Mouse (Mus musculus): Measurements from ENCODE around the gene Ccl11.
A peak's percentile ranks its signal among the peaks of the same experiment; 100 is the strongest.

Gene Ccl11

DNA sequence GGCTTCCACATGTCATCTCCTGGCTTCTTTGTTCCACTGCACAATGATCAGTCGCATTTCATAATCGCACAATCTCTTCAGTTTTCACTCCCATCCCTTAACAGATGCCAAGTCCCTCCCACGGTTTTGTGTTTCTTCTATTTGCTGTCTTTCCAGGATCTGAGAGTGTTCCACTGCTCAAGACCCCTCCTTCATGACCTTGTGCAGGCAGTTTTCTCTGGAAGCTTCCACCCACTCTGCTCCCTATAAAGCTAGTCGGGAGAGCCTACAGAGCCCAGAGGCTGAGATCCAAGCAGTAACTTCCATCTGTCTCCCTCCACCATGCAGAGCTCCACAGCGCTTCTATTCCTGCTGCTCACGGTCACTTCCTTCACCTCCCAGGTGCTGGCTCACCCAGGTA lies at the start of gene Ccl11:
TSS of gene Ccl11 (plus strand) at position 178 of the 400 bp plus-strand sequence.
- DNase-seq = peak; percentile 31

DNA sequence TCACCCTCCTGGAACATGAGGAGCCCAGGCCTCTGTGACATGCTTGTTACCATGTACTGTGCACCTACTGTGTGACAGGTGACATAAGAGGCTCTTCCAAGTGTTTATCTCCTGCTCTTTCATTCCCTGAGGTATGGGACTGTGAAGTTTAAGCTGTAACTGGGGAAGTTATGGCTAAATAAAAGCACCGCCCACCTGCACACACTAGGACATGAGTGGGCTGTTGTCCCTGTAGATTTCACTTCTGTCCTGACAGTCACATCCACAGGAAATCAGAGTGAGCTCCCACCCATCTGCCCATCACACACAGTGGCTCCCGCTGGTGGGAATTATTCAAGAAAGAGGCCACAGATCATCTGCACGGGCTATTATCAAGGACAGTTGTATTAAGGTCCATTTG lies 47.5 kb upstream of the Ccl11 start:
- DNase-seq = no peak

DNA sequence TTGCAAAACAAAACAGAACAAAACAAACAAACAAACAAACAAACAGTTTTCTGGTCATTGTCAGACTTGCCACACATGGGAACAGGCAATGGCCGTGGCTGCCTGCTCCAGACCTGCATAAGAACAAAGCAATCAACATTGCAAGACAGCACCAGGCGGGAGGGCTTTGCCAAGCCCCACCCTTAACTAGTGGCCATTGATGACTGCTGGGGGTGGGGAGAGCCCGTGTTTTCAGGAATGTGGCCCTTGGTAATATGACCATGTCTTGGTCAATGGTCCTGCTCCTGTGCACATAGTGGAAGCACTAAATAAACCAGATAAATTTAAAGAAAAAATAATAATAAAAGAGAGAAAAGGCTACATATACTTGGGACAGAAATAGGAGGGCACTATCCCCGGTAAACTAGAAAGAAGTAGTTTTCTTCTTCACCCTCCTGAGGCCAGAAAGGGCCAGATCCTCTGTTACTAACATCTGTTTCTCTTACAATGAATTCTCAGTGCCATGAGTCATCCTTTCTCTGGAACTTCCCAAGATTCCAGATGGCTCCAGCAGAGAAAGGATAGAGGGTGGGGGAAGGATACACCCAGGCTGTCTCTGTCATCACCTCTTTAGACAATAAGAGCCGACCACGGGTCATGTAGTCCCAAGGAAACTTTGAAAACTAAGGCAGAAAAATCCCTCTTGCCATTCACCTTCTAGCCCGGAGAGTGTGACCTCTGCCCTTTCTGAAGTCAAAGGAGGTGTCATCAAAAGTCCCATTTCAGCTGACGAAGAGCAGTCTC lies 46.0 kb upstream of the Ccl11 start:
- no peak for DNase-seq

GRCm38 (mm10) chr11:82013756-82014155 lies 43.9 kb upstream of the Ccl11 start:
- DNase-seq = no peak

DNA sequence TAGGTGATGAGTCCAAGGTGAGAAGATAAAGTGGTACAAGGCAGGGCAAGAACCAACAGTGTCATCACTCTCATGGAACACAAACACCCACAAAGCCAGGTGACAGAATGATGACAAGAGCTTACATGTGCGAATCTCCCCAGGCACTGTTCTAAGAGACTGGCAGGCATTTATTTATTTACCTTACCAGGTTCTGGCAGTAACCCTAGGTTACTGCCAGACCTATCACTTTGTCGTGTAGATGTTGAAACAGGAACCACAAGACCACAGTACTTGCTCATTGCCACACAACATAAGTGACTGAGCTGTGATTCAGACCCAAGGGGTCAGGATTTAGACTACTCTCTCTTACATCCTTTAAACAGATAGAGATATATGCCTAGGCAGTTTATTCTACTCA lies 42.6 kb upstream of the Ccl11 start:
- no peak for DNase-seq

DNA sequence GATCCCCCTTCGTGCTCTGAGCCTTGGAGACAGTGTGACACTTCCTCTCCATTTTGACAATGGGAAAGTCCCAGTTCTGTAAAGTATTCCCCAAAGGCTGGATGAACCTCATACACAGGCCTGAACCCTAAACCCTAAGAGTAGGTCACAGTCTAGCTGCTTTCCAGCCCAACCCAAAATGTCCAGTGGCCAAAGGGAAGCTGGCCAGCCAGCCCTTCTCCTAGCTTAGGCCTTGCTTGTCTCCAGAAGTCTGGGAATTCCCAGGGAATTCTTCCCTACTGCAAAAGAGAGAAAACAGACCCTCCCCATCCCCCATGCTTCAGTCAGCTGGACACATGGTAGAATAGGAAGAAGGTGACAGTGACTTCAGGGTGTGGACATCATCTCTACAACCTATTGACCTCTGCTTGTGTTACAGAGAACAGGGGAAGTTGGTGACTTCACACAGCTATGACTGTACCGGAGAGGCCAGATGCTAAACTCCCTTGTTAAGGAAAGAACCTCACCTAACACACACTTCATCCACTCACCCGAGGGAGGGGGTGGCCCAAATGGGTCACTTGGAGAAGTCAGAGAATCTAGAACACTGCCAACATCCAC lies 41.3 kb upstream of the Ccl11 start:
- DNase-seq = no peak

- no peak for DNase-seq
Measured at GRCm38 (mm10) chr11:82019389-82019788, 38.2 kb upstream of the Ccl11 start.

DNA sequence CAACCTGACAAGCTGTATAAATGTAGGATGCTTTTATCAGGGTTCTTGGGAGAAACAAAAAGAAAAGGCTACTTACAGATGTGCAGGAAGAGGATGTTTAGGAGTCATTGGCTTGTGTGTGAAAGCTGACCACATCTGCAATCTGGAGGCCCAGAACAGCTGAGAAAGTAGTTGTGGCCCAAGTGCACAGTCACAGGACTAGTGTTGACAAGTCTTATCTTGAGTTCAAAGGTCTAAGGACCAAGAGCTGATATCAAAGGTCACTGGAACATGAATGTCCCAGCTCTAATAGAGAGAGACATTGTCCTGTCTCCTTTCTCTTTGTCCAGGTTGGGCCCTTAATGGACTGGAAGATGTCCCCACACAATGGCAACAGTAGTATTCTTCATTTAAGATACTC lies 37.8 kb upstream of the Ccl11 start:
- no peak for DNase-seq

GRCm38 (mm10) chr11:82021406-82021805 lies 36.2 kb upstream of the Ccl11 start:
- DNase-seq = no peak

- DNase-seq = no peak
Measured at GRCm38 (mm10) chr11:82022504-82023056, 35.0 kb upstream of the Ccl11 start.

DNA sequence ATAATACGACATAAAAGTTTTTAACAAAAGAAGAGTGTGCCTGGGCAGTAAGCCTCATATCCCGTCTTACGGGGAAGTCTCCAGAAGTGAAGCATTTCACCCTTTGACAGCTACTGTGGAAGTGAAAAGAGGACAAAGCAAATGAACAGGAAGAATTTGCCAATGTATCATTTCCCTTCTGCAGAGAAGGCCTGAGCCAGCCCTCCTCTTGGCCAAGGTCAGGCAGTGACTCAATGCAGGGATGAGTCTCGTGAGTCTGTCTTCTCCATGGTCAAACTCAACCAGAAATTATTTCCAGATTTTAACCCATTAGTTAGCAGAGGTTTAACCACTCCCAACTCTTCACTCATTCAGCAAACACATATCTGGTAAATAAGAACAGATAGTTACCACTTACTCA lies 33.9 kb upstream of the Ccl11 start:
- no peak for DNase-seq

- DNase-seq = no peak
Measured at GRCm38 (mm10) chr11:82030171-82030570, 27.5 kb upstream of the Ccl11 start.

DNA sequence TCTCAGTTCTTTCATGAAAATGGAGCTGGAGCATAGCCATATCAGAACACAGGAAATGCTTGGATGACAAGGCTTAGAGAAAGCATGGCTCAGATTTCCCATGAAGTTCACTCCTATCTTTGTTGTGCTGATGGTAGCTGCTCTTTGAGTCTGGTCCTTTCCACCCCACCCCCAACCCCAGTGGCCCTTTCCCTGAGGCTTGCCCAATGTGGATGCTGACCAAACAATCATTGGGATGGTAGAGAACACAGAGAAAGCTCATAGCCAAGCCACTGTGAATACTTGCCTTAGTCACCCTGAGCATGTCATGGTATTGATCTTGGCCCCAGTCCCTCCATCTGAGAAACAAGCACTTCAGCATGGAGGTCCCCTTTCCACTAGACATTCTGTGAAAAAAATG lies 25.5 kb upstream of the Ccl11 start:
- no peak for DNase-seq

DNA sequence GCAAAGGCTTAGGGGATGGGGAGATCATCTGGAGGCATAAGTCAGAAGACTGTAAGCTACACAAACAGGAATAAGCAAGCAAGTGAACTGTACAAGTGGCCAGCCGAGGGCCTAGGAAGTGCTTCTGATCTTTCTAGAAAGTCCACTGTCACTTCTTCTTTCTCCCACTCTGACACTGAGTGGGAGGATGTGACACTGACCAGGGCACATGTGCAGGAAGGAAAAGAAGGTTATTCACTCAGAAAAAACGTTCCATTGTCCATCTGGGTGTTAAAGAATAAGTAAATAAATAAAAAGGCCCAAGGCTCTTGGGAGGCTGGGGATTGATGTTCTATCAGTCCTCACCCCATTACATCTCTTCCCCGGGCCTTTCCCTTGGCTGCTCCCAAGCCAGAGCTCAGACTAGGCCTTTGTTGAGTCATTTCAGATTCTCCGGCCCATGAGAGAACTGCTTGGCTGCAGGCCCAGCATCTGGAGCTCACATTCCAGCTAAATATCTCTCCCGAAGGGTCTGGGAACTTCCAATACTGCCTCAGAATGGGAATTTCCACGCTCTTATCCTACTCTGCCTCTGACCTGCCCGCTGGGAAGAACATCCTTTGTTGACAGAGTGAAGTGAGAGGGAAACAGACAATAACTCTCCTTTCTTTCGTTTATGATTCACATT lies 24.8 kb upstream of the Ccl11 start:
- DNase-seq = no peak

DNA sequence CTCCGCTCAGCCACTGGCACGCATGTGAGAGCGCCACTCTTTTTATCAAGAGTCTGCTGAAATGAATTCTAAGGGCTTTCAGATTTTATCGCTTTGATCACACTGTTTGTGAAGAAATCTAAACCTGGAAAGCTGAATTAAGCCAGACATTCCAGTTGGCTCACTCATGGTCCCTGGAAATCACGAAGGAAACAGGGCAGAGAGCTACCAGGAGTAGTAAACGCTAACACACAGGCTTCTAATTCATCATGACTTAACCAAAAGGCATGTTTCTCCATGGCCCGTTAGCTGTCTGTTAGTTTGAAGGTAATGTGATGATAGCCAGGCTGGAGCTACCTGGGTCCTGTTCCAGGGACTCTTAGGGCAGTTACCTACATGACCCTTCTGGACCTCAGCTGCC lies 23.2 kb upstream of the Ccl11 start:
- no peak for DNase-seq

- peak; percentile 88 for DNase-seq
Measured at GRCm38 (mm10) chr11:82035356-82035755, 22.3 kb upstream of the Ccl11 start, which contains the start of gene Ccl2. Ccl2 (plus strand) TSS chr11:82035571.

DNA sequence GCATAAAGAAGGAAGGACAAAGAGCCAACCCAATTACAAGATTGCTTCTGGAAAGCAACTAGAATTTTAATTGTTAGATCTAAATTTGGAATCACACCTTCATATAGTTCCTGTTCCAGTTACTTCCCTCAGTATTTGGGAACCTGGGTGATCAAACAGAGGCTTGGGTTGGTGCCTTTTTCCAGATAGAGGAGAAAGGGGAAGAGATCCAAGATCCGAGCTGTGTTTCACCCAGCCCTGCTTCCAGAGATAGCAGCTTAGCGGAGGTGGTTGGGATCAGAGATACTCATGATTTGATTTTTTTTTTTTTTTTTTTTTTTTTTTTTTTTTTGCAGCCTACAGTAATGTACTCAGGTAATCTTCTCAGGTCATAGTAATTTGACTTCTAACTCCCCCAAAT lies 21.8 kb upstream of the Ccl11 start:
- no peak for DNase-seq

DNA sequence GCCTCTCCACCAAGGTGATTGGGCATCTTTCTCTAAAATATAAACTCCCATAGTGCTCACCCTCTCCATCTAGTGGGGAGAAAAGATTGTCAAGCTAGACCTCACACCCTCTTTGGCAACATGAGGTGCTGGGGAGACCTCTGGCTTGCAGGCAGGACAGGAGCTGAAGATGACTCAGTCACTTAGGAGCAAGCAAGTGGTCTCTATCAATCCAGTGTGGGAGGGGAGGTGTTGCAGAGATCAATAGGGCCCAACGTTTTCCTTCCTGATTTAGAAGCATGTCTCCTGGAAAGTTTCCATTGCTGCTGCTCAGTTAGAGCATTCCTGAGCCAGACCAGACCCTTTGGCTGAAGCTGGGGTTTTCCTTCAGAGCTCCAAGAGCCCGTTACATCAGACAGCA lies 19.1 kb upstream of the Ccl11 start, which contains the start of gene Gm17268:
TSS of gene Gm17268 (minus strand) at position 28 of the 400 bp plus-strand sequence.
- DNase-seq = no peak

GRCm38 (mm10) chr11:82039132-82039660 lies 18.4 kb upstream of the Ccl11 start:
- DNase-seq = no peak

DNA sequence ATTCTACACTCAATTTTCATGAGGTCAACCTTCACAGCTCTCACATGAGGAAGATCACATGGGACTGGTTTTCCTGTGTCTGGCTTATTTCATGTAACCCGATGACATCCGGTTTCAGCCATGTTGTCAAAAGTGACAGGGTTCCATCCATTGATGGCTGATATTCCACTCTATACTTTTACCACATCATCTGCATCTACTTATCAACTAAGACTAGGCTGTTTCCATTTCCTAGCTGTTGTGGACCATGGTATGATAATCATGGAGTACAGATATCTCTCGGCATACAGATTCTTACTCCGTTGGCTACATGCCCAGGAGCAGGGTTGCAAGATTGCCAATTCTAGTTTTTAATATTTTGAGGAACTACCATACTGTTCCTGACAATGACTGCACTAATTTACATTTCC lies 15.9 kb upstream of the Ccl11 start:
- DNase-seq = no peak

- DNase-seq = no peak
Measured at GRCm38 (mm10) chr11:82045471-82045870, 12.2 kb upstream of the Ccl11 start, which contains the start of gene Ccl7. Ccl7 (plus strand) TSS chr11:82045712.

DNA sequence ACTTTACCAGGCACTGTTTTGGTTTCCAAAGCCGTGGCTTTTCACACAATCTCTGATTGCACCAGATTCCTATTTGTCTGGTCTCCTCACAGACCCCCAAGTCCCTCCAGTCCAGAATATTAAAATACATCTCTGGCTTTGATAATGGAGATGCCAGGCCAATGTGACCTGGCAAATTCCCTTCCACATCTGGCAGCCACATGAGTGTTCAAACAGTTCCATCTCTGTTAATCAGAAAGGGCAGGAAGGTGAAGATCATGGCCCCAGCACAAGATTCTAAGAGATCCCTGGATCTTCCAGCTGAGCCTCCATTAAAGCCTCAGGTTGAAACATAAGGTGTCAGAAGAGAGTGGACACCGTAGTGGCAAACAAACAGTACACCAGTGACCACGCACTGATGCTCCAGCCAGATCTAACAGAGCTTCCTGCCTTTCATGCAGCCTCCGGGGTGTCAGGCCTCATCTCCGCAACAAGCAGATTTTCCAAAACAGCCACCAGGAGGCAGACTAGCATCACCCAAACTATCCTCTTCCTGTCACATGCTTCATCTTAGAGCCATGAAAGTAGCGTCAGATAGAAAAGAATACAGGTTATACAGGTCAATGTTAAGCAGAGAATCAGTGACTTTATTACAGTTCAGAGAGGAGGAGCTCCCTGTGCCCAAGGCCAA lies 9.7 kb upstream of the Ccl11 start:
- no peak for DNase-seq

DNA sequence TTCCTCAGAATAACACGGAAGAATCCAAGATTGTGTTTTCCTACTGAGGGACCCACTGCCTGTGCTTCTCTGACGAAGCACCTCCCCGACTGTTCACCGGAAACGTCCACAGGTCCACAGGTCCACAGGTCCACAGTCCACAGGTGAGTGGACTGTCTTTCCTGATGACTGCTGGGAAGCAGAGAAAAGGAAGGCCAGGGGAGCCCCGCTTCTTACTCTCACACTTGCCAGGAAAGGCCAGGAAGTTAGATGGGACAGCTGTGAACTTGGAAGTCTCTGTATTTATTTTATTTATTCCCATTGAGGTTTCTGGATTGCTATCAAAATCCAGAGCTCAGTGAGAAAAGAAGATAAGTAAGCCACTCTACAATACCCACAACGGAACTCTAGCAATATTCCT lies 3.8 kb upstream of the Ccl11 start:
- no peak for DNase-seq

Data from layer of hippocampus, adult 9-11 months (tissue).